Mouse (Mus musculus) lung, embryonic 15.5 days (tissue): ENCODE data around the gene Ifnlr1. TPM values are rescaled to one million over a fixed set of nuclear protein-coding genes. Genes with fewer than 3 reads are reported as not detected.

Source experiments
- ATAC-seq: fragments of 200-750 bp; cut with Nextera tagmentation; 2 replicates; pipeline ENCODE4 v1.8.0; 2017; ENCODE audit warnings: moderate number of reproducible peaks, borderline replicate concordance; ENCODE audit not compliant: low FRiP score, low TSS enrichment; ENCODE audit errors: extremely low read depth
- H3K27ac ChIP-seq: fragments of 300-500 bp; sonication (generic); 2 replicates; pipeline ENCODE4 v1.5.1; 2015; ENCODE audit warnings: moderate library complexity, mild to moderate bottlenecking, inconsistent platforms
- H3K27me3 ChIP-seq: fragments of 300-500 bp; sonication (generic); 2 replicates; pipeline ENCODE4 v1.6.1; 2015; ENCODE audit warnings: inconsistent platforms
- H3K36me3 ChIP-seq: fragments of 300-500 bp; sonication (generic); 2 replicates; pipeline ENCODE4 v1.6.1; 2015; ENCODE audit warnings: inconsistent platforms
- H3K4me1 ChIP-seq: fragments of 300-500 bp; sonication (generic); 2 replicates; pipeline ENCODE4 v1.6.1; 2015; ENCODE audit warnings: inconsistent platforms
- H3K4me2 ChIP-seq: fragments of 300-500 bp; sonication (generic); 2 replicates; pipeline ENCODE4 v1.6.1; 2015; ENCODE audit warnings: inconsistent platforms, mild to moderate bottlenecking, moderate library complexity
- H3K4me3 ChIP-seq: fragments of 300-500 bp; sonication (generic); 2 replicates; pipeline ENCODE4 v1.5.1; 2015; ENCODE audit warnings: mild to moderate bottlenecking, inconsistent platforms
- H3K9ac ChIP-seq: fragments of 300-500 bp; sonication (generic); 2 replicates; pipeline ENCODE4 v1.6.1; 2015; ENCODE audit warnings: inconsistent platforms
- H3K9me3 ChIP-seq: fragments of 300-500 bp; sonication (generic); 2 replicates; pipeline ENCODE4 v1.6.1; 2016; ENCODE audit warnings: inconsistent platforms
- WGBS: fragments of 180-500 bp; shearing (Covaris S2); methylation state at CpG from one replicate; pipeline ENCODE4 v1.1.7; 2015; 5-methylcytosine and 5-hydroxymethylcytosine counted together
- polyA plus RNA-seq: library from polyadenylated mRNA; unstranded; fragments of >200 nt; fragmentation: Nextera tagmentation; extraction: Ambion mirVana; gene quantifications from 2 replicates; pipeline ENCODE4 v1.2.1, GENCODE M21; 2015

Ifnlr1 gene
- polyA plus RNA-seq, 1 experiment from 2014 or later: 1.8 TPM

DNA sequence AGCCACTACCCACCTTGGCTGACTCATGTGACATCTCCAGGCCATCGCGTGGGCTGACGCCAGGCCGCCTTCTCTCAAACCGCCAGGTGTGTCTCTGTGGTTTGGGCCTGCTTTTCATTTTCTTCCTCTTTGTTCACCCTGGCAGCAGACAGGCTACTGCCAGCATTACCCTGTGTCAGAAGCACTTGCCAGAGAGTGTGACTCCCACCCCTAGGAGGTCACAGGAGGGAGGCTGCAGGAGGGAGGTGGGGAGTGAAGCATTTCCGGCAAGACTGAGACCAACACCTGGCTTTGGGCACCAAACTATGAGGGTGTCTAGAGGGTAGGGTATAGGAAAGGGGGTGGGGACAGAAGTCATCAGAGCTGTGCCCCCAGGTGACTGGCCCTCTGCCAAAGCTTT lies 21.4 kb upstream of the Ifnlr1 start:
- peaks cover 8% of the 10 kb centered on the region; the same call in 1 of the 2 replicates for H3K4me1 ChIP-seq
- no peak overlapping the region for H3K4me2 ChIP-seq
- H3K27me3 ChIP-seq: peaks cover 4% of the 10 kb centered on the region; the same call in 1 of the 2 replicates
- H3K36me3 ChIP-seq: no peaks in the 10 kb centered on the region
- H3K9me3 ChIP-seq: no peaks in the 10 kb centered on the region
- 74% methylated on average over 6 of the region's 6 CpGs for WGBS
- H3K4me3 ChIP-seq: no peak overlapping the region
- H3K9ac ChIP-seq: no peak overlapping the region
- ATAC-seq: no peak
- H3K27ac ChIP-seq: no peak overlapping the region

- 53% methylated on average over 17 of the region's 17 CpGs for WGBS
- no peak overlapping the region for H3K27ac ChIP-seq
- H3K4me3 ChIP-seq: no peak overlapping the region
- no peaks in the 10 kb centered on the region for H3K9me3 ChIP-seq
- no peaks in the 10 kb centered on the region for H3K36me3 ChIP-seq
- peaks cover 4% of the 10 kb centered on the region; the same call in 1 of the 2 replicates for H3K27me3 ChIP-seq
- no peak overlapping the region for H3K4me2 ChIP-seq
- 0 out of 2 replicates have a peak, but pooled peaks cover 3% of the 10 kb centered on the region for H3K4me1 ChIP-seq
- no peak for ATAC-seq
- no peak overlapping the region for H3K9ac ChIP-seq
Measured at GRCm38 (mm10) chr4:135666192-135666975, 19.7 kb upstream of the Ifnlr1 start.

GRCm38 (mm10) chr4:135667266-135667844 lies 18.7 kb upstream of the Ifnlr1 start:
- Histone ChIP-seq H3K4me3 (no peak overlapping the region), H3K4me2 (peak overlapping the region; percentile 26; the same call in 1 of the 2 replicates), H3K9me3 (no peaks in the 10 kb centered on the region), H3K36me3 (no peaks in the 10 kb centered on the region), H3K27ac (no peak overlapping the region), H3K27me3 (peaks cover 4% of the 10 kb centered on the region; the same call in 1 of the 2 replicates), H3K4me1 (no peaks in the 10 kb centered on the region), H3K9ac (no peak overlapping the region)
- ATAC-seq: no peak
- WGBS: 11% methylated on average over 16 of the region's 16 CpGs

DNA sequence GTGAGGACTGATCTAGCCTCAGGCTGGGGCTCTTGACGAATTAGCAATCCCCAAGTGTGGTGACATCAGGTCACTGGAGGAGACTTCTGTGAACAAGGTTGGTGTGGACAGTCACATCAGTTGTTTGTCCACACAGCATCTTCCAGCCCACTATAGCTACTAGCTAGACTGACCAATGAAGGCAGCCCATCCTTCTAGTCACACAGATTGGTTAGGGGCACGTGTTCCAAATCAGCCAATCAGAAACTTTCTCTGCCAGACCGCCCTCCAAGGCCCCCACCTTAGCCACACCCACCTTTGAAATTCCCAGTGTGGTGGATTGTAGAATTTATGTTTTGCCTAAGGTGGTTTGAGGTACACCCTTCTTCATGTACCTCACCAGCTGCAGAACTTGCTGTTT lies 12.6 kb upstream of the Ifnlr1 start:
- no peak for ATAC-seq
- WGBS: 60% methylated on average over 3 of the region's 3 CpGs

GRCm38 (mm10) chr4:135674993-135675392 lies 11.1 kb upstream of the Ifnlr1 start:
- Histone ChIP-seq H3K9ac (no peak overlapping the region), H3K9me3 (no peaks in the 10 kb centered on the region), H3K27me3 (no peaks in the 10 kb centered on the region), H3K4me3 (no peak overlapping the region), H3K27ac (no peak overlapping the region), H3K36me3 (no peaks in the 10 kb centered on the region), H3K4me2 (no peak overlapping the region), H3K4me1 (peaks cover 8% of the 10 kb centered on the region)
- WGBS: 53% methylated on average over 9 of the region's 9 CpGs
- ATAC-seq: no peak

More for the DNA sequence above, 12.6 kb upstream of the Ifnlr1 start:
- H3K4me1 ChIP-seq: peaks cover 8% of the 10 kb centered on the region
- H3K4me3 ChIP-seq: no peak overlapping the region
- no peak overlapping the region for H3K9ac ChIP-seq
- H3K9me3 ChIP-seq: no peaks in the 10 kb centered on the region
- no peak overlapping the region for H3K27ac ChIP-seq
- H3K4me2 ChIP-seq: no peak overlapping the region
- H3K27me3 ChIP-seq: no peaks in the 10 kb centered on the region
- no peaks in the 10 kb centered on the region for H3K36me3 ChIP-seq

GRCm38 (mm10) chr4:135676476-135676875 lies 9.6 kb upstream of the Ifnlr1 start:
- no peak overlapping the region for H3K4me3 ChIP-seq
- no peaks in the 10 kb centered on the region for H3K27me3 ChIP-seq
- H3K27ac ChIP-seq: no peak overlapping the region
- H3K9me3 ChIP-seq: no peaks in the 10 kb centered on the region
- no peak overlapping the region for H3K9ac ChIP-seq
- H3K4me1 ChIP-seq: peaks cover 8% of the 10 kb centered on the region
- WGBS: 52% methylated on average over 5 of the region's 5 CpGs
- no peaks in the 10 kb centered on the region for H3K36me3 ChIP-seq
- no peak for ATAC-seq
- H3K4me2 ChIP-seq: no peak overlapping the region

DNA sequence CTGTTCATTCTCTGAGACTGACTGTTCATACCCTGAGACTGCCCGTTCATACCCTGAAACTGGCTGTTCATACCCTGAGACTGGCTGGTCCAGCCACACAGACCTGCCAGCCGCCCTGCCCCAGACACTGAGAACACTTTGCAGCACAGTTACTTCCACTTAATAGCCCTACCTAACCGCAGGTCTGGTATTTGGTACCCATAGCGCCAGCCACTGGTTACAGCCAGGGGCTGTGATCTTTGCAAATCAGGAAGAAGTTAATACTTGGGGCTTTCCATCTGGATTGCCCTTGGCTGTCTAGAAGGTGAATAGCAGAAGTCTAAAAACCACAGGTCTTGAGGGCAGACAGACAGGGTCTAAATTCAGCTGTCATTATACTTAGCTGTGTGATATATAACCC lies 6.8 kb upstream of the Ifnlr1 start:
- Histone ChIP-seq H3K27me3 (peaks cover under 1% of the 10 kb centered on the region; the same call in 1 of the 2 replicates), H3K9me3 (no peaks in the 10 kb centered on the region), H3K9ac (no peak overlapping the region), H3K4me3 (no peak overlapping the region), H3K4me1 (peaks cover 8% of the 10 kb centered on the region), H3K27ac (no peak overlapping the region), H3K36me3 (no peaks in the 10 kb centered on the region), H3K4me2 (no peak overlapping the region)
- no peak for ATAC-seq
- WGBS: 62% methylated on average over 4 of the region's 4 CpGs

DNA sequence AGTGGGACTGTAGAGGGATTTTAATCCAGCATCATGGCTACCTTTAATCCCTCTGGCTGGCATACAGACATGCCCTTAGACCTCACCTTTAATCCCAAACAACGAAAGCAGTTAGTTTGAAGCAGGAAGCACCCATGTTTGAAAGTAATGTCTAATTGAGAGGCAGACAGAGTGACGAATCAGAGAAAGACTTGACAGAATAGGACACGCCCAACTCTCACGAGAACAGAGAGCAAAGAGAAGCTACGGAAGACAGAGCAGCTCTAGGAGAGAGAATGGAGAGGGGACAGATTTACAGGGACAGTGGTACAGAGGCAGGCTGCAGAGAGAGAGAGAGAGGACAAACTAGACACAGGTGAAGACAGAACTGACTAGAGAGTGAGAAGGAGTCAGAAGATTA lies 4.3 kb upstream of the Ifnlr1 start:
- no peaks in the 10 kb centered on the region for H3K9me3 ChIP-seq
- no peak overlapping the region for H3K4me3 ChIP-seq
- peaks cover 24% of the 10 kb centered on the region for H3K27me3 ChIP-seq
- no peak for ATAC-seq
- no peak overlapping the region for H3K27ac ChIP-seq
- WGBS: 65% methylated on average over 5 of the region's 5 CpGs
- H3K9ac ChIP-seq: no peak overlapping the region
- peaks cover 6% of the 10 kb centered on the region; the same call in 1 of the 2 replicates for H3K4me1 ChIP-seq
- H3K36me3 ChIP-seq: no peaks in the 10 kb centered on the region
- no peak overlapping the region for H3K4me2 ChIP-seq

DNA sequence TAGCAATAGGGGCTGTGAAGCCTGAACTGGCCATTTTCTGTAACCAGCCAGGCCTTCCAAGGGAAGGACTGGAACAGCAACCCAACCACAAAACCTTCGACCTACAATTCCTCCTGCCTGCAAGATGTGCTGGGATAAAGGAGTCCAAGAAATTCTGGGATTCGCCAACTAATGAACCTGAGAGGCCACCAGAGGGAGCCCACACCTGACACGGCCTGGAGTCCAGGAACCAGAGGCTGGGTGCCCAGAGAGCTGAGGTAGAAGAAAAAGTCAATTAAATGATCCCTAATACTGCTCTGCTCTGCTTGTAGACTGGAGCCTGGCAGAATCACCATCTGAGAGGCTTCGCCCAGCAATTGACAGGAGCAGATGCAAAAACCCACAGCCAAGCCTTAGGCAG lies 2.5 kb upstream of the Ifnlr1 start:
- 22% methylated on average over 4 of the region's 4 CpGs for WGBS

DNA sequence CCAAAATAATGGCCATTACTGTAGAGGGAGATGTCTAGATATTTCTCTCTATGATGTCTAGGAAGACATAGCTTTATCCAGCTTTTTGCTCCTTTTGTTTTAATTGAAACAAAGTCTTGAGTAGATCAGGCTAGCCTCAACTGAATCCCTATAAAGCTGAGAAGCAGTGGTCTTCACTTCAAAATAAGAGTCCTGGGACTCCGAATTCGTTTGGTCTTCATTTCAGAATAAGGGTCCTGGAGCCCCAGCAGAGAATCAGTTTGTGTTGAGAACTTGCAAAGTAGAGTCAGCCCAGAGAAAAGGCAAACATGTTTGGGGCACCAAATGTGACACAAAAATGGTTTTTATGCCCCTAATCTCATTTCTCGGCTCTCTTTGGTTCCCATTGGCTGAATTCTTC lies 1.4 kb upstream of the Ifnlr1 start:
- peaks cover 43% of the 10 kb centered on the region for H3K27me3 ChIP-seq
- WGBS: 29% methylated on average over 3 of the region's 3 CpGs
- H3K4me2 ChIP-seq: no peak overlapping the region
- H3K4me3 ChIP-seq: no peak overlapping the region
- H3K4me1 ChIP-seq: peaks cover 13% of the 10 kb centered on the region; the same call in 1 of the 2 replicates
- H3K9me3 ChIP-seq: no peaks in the 10 kb centered on the region
- ATAC-seq: no peak
- no peak overlapping the region for H3K27ac ChIP-seq
- H3K9ac ChIP-seq: no peak overlapping the region
- H3K36me3 ChIP-seq: no peaks in the 10 kb centered on the region

More for the DNA sequence above, 2.5 kb upstream of the Ifnlr1 start:
- Histone ChIP-seq H3K4me3 (no peak overlapping the region), H3K27ac (no peak overlapping the region), H3K9ac (no peak overlapping the region), H3K4me1 (peaks cover 10% of the 10 kb centered on the region; the same call in 1 of the 2 replicates), H3K36me3 (no peaks in the 10 kb centered on the region), H3K9me3 (no peaks in the 10 kb centered on the region), H3K27me3 (peaks cover 40% of the 10 kb centered on the region), H3K4me2 (no peak overlapping the region)
- no peak for ATAC-seq

DNA sequence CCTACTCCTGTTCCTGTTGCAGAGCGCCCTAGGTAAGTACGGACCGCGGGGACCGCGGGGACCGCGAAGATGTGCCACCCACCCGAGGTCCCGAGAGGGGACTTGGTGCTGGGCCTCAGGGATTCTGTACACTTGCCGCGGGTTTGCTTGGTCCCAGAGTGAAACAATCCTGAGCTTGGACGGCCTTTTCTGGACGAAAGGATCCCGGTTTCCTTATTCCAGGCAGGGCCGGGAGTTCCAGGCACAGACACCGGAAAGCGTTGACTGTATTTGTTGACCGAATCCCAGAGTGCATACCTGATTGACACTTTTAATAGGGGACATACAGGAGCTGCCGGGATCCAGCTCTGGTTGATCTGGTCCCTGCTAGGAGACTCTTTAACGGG lies 474 bp downstream of the Ifnlr1 start:
- no peaks in the 10 kb centered on the region for H3K9me3 ChIP-seq
- WGBS: 1% methylated on average over 21 of the region's 21 CpGs
- H3K4me3 ChIP-seq: peak overlapping the region; percentile 61
- H3K27me3 ChIP-seq: peaks cover 43% of the 10 kb centered on the region
- no peak for ATAC-seq
- peak overlapping the region; percentile 64 for H3K9ac ChIP-seq
- H3K27ac ChIP-seq: peak overlapping the region; percentile 32; the same call in 1 of the 2 replicates
- peak overlapping the region; percentile 97 for H3K4me2 ChIP-seq
- peaks cover 20% of the 10 kb centered on the region for H3K4me1 ChIP-seq
- H3K36me3 ChIP-seq: no peaks in the 10 kb centered on the region

- H3K4me1 ChIP-seq: peaks cover 20% of the 10 kb centered on the region
- no peak for ATAC-seq
- no peak overlapping the region for H3K9ac ChIP-seq
- peaks cover 39% of the 10 kb centered on the region for H3K27me3 ChIP-seq
- no peaks in the 10 kb centered on the region for H3K9me3 ChIP-seq
- no peak overlapping the region for H3K4me3 ChIP-seq
- 78% methylated on average over 7 of the region's 7 CpGs for WGBS
- H3K27ac ChIP-seq: no peak overlapping the region; the same call in 1 of the 2 replicates
- no peak overlapping the region for H3K4me2 ChIP-seq
- H3K36me3 ChIP-seq: no peaks in the 10 kb centered on the region
Measured at GRCm38 (mm10) chr4:135689797-135690196, 3.7 kb downstream of the Ifnlr1 start.
